Mouse (Mus musculus) small intestine, adult 2 months (tissue): Measurements from ENCODE around the gene Cmbl.

Experiments used
- CTCF ChIP-seq: fragments of 200-500 bp; IDR thresholded peaks from 2 replicates; pipeline ENCODE4 v1.5.1; 2012; ENCODE audit warnings: low read depth, mild to moderate bottlenecking, control low read depth, inconsistent platforms, low read length, moderate library complexity, mixed read lengths; ENCODE audit not compliant: insufficient replicate concordance, insufficient read length; ENCODE audit errors: extremely low read depth
- POLR2A ChIP-seq: fragments of 200-500 bp; IDR thresholded peaks from 2 replicates; pipeline ENCODE4 v1.6.1; 2012; ENCODE audit warnings: low read depth, mild to moderate bottlenecking, control low read depth, inconsistent platforms, low read length, moderate library complexity

GRCm38 (mm10) chr15:31602426-31602825 lies 37.2 kb downstream of the Cmbl start:
- peak; percentile 28; the same call in 1 of the 2 replicates for TF ChIP-seq CTCF
- TF ChIP-seq POLR2A, result no peak
